Mouse (Mus musculus) gastrocnemius, adult 8-10 months (tissue): Measurements from ENCODE around the gene Eif4enif1. TPM values are rescaled to one million over a fixed set of nuclear protein-coding genes. Genes with fewer than 3 reads are reported as not detected.

ENCODE experiments used
- total RNA-seq, 4 experiments: library from RNA; stranded (reverse); gene quantifications; 2 replicates each; pipeline ENCODE4 v1.2.4; 2022

The Eif4enif1 gene
- total RNA-seq, 4 experiments from 2014 or later = 27.6 to 39.3 (median 31.4) TPM

Other genes starting within 250 kb of the Eif4enif1 start
- gene Sfi1, start 8.9 kb upstream of the Eif4enif1 start, total RNA-seq = 10 to 100 TPM in 2 of 4 experiments, 1 to 10 TPM in 2; 7.8 to 12.1 (median 9.6) TPM
- gene Drg1, start 64.0 kb downstream of the Eif4enif1 start, total RNA-seq = 10 to 100 TPM; 42.1 to 48.9 (median 44.3) TPM
- 10 to 100 TPM; 13.0 to 22.3 (median 19.2) TPM for gene Patz1, start 86.5 kb downstream of the Eif4enif1 start, total RNA-seq
- 10 to 100 TPM; 28.3 to 39.0 (median 36.6) TPM for gene Pik3ip1, start 128.0 kb downstream of the Eif4enif1 start, total RNA-seq
- 10 to 100 TPM; 10.9 to 12.5 (median 11.9) TPM for gene Limk2, start 206.8 kb downstream of the Eif4enif1 start, total RNA-seq
- 10 to 100 TPM; 15.4 to 23.1 (median 16.3) TPM for gene Rnf185, start 250.0 kb downstream of the Eif4enif1 start, total RNA-seq